Mouse (Mus musculus) megakaryocyte-erythroid progenitor cell, adult 5-6 weeks (primary cell): ENCODE measurements at regions not wholly inside any gene's neighbourhood (a gene's known extent, or its start where the extent isn't known, plus 50 kb on each side); places are given as distances from the start of the nearest gene placed in this dataset.
"Not testable (repeated sequence)": the region's sequence is repeated elsewhere in the genome, so short reads cannot be mapped to it uniquely, and the experiment has no call there.

Experiments
- ATAC-seq: replicated peaks from 2 replicates; pipeline ENCODE4 v1.8.0; 2016; ENCODE audit warnings: mild to moderate bottlenecking, inconsistent platforms; ENCODE audit not compliant: severe bottlenecking, poor library complexity, low FRiP score, low TSS enrichment

DNA sequence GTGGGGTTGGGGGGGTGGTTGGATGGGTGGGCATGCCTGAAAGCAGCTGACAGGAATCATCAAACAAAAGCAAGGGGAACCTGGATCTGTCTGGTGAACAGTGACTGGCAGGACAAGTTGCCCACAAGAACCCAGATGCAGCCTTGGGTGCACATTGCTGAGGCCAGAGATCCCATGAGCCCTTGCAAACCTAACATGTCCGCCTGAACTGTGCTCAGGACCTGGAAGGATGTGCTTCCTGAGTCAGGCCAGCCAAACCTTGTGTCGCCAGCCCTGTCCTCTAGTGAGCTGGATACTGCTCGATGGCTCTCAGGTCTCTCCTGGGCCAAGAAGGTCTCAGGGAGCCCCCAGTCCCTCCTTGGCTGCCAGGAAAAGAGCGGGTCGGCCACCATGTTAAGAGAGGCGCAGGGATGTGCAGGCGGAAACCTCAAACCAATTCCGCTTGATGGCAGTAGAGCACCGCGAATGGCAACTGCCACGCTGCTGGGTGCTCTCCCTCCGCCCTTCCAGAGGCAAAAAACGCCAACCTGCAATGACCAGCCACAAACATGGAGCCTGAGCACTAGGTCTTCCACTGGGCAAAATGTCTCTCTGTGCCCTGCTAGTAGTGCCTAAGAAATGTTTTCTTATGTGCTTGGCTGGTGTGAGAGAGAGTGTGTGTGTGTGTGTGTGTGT is 140.2 kb downstream of the Pls3 start:
- not testable (repeated sequence) for ATAC-seq

DNA sequence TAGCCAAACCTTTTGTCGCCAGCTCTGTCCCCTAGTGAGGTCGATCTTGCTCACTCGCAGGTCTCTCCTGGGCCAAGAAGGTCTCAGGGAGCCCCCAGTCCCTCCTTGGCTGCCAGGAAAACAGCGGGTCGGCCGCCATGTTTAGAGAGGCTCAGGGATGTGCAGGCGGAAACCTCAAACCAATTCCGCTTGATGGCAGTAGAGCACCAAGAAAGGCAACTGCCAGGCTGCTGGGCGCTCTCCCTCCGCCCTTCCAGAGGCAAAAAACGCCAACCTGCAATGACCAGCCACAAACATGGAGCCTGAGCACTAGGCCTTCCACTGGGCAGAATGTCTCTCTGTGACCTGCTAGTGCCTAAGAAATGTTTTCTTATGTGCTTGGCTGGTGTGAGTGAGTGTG is 141.3 kb downstream of the Pls3 start:
- not testable (repeated sequence) for ATAC-seq

DNA sequence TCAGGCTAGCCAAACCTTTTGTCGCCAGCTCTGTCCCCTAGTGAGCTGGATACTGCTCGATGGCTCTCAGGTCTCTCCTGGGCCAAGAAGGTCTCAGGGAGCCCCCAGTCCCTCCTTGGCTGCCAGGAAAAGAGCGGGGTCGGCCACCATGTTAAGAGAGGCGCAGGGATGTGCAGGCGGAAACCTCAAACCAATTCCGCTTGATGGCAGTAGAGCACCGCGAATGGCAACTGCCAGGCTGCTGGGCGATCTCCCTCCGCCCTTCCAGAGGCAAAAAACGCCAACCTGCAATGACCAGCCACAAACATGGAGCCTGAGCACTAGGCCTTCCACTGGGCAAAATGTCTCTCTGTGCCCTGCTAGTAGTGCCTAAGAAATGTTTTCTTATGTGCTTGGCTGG is 145.2 kb downstream of the Pls3 start:
- not testable (repeated sequence) for ATAC-seq

DNA sequence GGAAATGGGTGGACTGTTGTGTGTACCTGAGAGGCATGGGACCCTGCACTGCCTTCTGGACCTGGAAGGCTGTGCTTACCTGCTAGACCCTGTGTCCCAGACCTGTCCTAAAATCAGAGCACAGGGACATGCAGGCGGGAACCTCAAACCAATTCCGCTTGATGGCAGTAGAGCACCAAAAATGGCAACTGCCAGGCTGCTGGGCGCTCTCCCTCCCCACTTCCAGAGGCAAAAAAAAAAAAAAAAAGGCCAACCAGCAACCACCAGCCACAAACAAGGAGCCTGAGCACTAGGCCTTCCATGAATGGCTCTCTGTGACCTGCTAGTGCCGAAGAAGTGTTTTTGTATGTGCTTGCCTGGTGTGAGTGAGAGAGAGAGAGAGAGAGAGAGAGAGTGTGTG is 146.5 kb downstream of the Pls3 start:
- ATAC-seq: no peak

DNA sequence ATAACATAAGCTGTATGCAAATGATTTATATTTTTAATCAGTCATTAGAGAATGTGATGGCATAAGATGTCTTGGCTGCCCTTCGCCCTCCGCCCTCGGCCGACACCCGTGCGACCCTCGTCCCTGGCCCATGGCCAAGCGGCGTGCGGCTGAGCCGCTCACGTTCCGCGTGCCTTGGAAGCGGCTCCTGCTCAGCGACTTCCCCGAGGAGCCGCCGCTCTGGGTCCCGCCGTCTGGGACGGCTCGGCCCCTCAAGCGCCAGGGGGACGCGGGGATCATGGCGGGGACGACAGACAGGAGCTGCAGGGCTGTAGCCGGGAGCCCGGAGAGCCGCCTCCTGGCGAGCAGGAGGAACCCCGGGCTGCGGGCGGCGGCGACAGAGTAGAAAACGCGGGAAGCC is 145.5 kb upstream of the Rab39b start:
- ATAC-seq: not testable (repeated sequence)

DNA sequence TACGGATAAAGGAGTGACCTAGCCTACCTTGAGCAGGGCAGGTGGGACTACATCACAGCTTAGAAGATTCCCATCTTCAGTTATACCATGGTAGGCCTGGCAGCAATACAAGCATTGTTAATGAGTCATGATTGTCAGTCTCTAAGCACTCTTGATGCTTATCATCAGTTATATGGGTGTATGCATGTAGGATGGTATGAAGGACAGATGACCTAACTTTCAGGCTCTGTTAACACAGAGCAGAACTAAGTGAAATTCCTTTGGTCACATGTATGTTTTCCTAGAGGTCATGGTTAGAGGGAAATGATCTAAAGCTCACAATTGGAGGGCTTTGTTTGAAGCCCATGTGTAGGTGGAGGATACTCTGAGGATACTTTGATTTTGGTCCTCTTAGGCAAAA is 121.9 kb upstream of the Rab39b start:
- ATAC-seq: no peak

DNA sequence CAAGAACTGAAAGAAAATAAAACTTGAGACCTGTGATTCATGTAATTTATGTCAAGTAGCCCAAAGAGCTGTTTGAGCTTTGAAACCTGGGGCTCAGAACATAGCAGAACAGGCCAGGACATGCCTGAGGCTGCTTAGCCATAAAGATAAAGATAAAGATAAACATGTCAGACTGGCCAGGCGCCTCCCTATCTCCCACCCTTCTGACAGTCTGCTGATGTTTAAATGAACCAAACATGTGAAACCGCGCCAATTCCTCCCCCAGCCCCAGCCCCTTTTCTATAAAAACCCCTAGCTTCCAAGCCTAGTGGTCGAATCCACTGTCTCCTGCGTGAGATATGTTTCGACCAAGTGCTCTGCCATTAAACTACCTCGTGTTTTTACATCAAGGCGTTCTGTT is 97.2 kb upstream of the Rab39b start:
- not testable (repeated sequence) for ATAC-seq

DNA sequence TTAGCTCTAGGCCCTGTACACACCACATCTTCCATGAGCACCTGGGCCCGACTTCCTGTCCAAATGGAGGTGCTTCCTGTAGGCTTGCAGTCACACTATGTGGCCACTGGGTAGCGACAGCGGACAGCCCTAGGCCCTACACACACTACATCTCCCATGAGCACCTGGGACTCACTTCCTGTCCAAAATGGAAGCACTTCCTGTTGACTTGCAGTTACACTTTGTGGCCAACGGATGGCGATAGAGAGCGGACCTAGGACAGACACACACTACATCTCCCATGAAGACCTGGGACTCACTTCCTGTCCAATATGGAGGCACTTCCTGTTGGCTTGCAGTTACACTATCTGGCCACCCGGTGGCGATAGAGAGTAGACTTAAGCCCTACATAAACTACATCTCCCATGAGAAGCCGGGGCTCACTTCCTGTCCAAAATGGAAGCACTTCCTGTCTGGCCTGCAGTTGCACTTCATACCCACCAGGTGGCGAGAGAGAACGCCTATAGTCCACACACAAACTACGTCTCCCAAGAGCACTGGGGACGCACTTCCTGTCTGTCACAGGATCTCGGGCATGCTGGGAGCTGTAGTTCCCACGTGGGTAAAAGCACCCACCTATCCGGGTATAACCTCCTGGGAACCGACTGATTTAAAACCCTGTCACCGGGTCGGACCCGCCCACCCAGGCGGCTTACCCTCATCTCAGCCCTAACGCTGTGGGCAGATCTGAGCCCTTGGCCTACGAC is 96.1 kb upstream of the Rab39b start:
- peak; percentile 99 for ATAC-seq

DNA sequence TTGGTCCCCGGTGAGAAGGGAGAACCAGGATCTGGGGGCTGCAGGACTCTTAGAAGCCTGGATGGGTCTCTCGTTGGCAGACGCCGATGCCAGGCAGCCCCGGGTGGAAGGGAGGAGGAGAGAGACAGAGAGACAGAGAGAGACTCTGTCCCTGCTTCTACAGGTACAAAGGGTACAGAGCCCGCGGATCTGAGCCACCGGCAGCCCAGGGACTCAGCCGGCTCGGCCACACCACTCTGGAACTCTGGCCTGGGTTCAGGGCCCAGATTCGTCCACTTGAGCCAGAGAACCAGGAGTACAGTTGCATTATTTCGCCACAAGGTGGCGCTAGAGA is 95.5 kb upstream of the Rab39b start:
- no peak for ATAC-seq

DNA sequence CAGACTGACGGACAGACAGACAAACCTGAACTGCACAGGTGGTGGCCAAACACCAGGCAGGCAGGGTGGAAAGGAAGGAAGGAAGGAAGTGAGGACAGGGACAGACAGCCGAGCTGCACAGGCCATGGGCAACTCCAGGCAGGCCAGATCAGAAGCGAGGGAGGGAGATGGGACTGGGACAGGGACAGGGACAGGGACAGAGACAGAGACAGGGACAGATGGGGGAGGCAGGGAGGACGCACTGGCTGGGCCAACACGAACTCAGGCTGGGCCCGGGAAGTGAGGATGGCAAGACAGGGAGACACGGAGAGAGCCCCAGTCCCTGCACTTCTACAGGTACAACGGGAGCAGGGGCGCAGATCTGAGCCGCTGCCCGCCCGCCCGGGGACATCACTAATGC is 94.9 kb upstream of the Rab39b start:
- no peak for ATAC-seq

DNA sequence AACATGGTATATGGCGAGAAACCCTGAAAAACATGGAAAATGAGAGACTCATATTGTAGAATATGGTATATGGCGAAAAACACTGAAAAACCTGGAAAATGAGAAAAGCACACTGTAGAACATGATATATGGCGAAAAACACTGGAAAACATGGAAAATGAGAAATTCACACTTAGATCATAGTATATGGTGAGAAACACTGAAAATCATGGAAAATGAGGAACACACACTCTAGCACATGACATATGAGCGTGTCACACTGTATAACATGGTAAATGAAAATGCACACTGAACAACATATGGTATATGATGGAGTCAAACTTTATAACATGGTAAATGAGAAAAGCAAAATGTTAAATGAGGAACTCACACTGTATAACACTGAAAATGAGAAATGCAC is 89.6 kb upstream of the Rab39b start:
- ATAC-seq: no peak

DNA sequence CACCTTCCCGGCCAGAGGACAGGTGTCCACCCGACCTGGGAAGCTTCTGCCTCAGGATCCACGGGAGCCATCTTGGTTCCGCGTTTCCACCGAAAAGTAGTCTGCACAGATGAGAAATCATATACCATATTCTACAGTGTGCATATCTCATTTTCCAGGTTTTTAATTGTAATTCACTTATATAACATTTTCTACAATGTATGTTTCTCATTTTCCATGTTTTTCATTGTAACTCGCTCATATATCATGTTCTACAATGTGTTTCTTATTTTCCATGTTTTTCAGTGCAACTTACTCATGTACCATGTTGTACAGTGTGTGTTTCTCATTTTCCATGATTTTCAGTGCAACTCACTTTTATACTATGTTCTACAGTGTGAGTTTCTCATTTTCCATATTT is 65.4 kb upstream of the Rab39b start:
- ATAC-seq: no peak
